Mouse (Mus musculus) hindbrain, embryonic 10.5 days (tissue): ENCODE measurements at regions not wholly inside any gene's neighbourhood (a gene's known extent, or its start where the extent isn't known, plus 50 kb on each side); places are given as distances from the start of the nearest gene placed in this dataset.

Experiments used
- DNase-seq: peaks from one replicate; pipeline ENCODE4 v3.0.0-alpha.2; 2017; ENCODE audit warnings: low spot score
- H3K27ac ChIP-seq: fragments of 300-500 bp; sonication (generic); 2 replicates; pipeline ENCODE4 v1.5.1; 2016; ENCODE audit warnings: mild to moderate bottlenecking, moderate library complexity
- H3K27me3 ChIP-seq: fragments of 300-500 bp; sonication (generic); 2 replicates; pipeline ENCODE4 v1.6.1; 2016; ENCODE audit warnings: mild to moderate bottlenecking; ENCODE audit not compliant: poor library complexity, insufficient read depth, severe bottlenecking
- H3K36me3 ChIP-seq: fragments of 300-500 bp; sonication (generic); 2 replicates; pipeline ENCODE4 v1.6.1; 2016; ENCODE audit warnings: mild to moderate bottlenecking, moderate library complexity
- H3K4me1 ChIP-seq: fragments of 300-500 bp; sonication (generic); replicated peaks from 2 replicates; pipeline ENCODE4 v1.6.1; 2016; ENCODE audit warnings: mild to moderate bottlenecking
- H3K4me3 ChIP-seq: fragments of 300-500 bp; sonication (generic); 2 replicates; pipeline ENCODE4 v1.5.1; 2016; ENCODE audit warnings: mild to moderate bottlenecking, moderate library complexity
- H3K9me3 ChIP-seq: fragments of 300-500 bp; sonication (generic); 2 replicates; pipeline ENCODE4 v1.6.1; 2016; ENCODE audit warnings: mild to moderate bottlenecking, moderate library complexity
- WGBS: fragments of 180-500 bp; shearing (Covaris S2); methylation state at CpG from one replicate; pipeline ENCODE4 v1.1.7; 2016; 5-methylcytosine and 5-hydroxymethylcytosine counted together

GRCm38 (mm10) chr12:6042326-6042725 is 666.8 kb upstream of the Klhl29 start:
- H3K27me3 ChIP-seq, result no peaks in the 10 kb centered on the region
- H3K36me3 ChIP-seq, result no peaks in the 10 kb centered on the region
- DNase-seq, result peak; percentile 25
- 48% methylated on average over 1 of the region's 1 CpGs for WGBS
- H3K27ac ChIP-seq, result no peak overlapping the region
- H3K4me3 ChIP-seq, result no peak overlapping the region
- H3K4me1 ChIP-seq, result peaks cover 6% of the 10 kb centered on the region; the same call in 1 of the 2 replicates
- no peaks in the 10 kb centered on the region for H3K9me3 ChIP-seq

GRCm38 (mm10) chr12:6024111-6024510 is 648.6 kb upstream of the Klhl29 start:
- Histone ChIP-seq H3K4me3 (no peak overlapping the region), H3K36me3 (no peaks in the 10 kb centered on the region), H3K27me3 (no peaks in the 10 kb centered on the region), H3K4me1 (no peaks in the 10 kb centered on the region), H3K27ac (no peak overlapping the region), H3K9me3 (no peaks in the 10 kb centered on the region)
- no peak for DNase-seq
- 84% methylated on average over 3 of the region's 3 CpGs for WGBS

GRCm38 (mm10) chr12:6022490-6022889 is 647.0 kb upstream of the Klhl29 start:
- DNase-seq, result no peak

GRCm38 (mm10) chr12:6000961-6001360 is 625.5 kb upstream of the Klhl29 start:
- Histone ChIP-seq H3K36me3 (no peaks in the 10 kb centered on the region), H3K4me3 (no peak overlapping the region), H3K9me3 (no peaks in the 10 kb centered on the region), H3K27me3 (no peaks in the 10 kb centered on the region), H3K4me1 (peaks cover 4% of the 10 kb centered on the region; the same call in 1 of the 2 replicates), H3K27ac (no peak overlapping the region)
- 82% methylated on average over 3 of the region's 3 CpGs for WGBS
- no peak for DNase-seq

More at GRCm38 (mm10) chr12:6022490-6022889, 647.0 kb upstream of the Klhl29 start:
- Histone ChIP-seq H3K4me1 (no peaks in the 10 kb centered on the region), H3K36me3 (no peaks in the 10 kb centered on the region), H3K9me3 (no peaks in the 10 kb centered on the region), H3K4me3 (no peak overlapping the region), H3K27me3 (no peaks in the 10 kb centered on the region), H3K27ac (no peak overlapping the region)
- 80% methylated on average over 2 of the region's 2 CpGs for WGBS

GRCm38 (mm10) chr12:5997366-5997765 is 621.9 kb upstream of the Klhl29 start:
- Histone ChIP-seq H3K4me1 (peaks cover 4% of the 10 kb centered on the region; the same call in 1 of the 2 replicates), H3K27ac (no peak overlapping the region), H3K9me3 (no peaks in the 10 kb centered on the region), H3K27me3 (no peaks in the 10 kb centered on the region), H3K36me3 (no peaks in the 10 kb centered on the region), H3K4me3 (no peak overlapping the region)
- WGBS, result 89% methylated on average over 5 of the region's 5 CpGs
- DNase-seq, result no peak

- no peaks in the 10 kb centered on the region for H3K27me3 ChIP-seq
- no peak overlapping the region for H3K4me3 ChIP-seq
- H3K4me1 ChIP-seq, result peaks cover 4% of the 10 kb centered on the region; the same call in 1 of the 2 replicates
- H3K36me3 ChIP-seq, result no peaks in the 10 kb centered on the region
- no peaks in the 10 kb centered on the region for H3K9me3 ChIP-seq
- no peak overlapping the region for H3K27ac ChIP-seq
- 67% methylated on average over 6 of the region's 6 CpGs for WGBS
- DNase-seq, result no peak
Observed at GRCm38 (mm10) chr12:5996672-5997071, 621.2 kb upstream of the Klhl29 start.

- Histone ChIP-seq H3K9me3 (no peaks in the 10 kb centered on the region), H3K27ac (no peak overlapping the region), H3K36me3 (no peaks in the 10 kb centered on the region), H3K4me1 (no peaks in the 10 kb centered on the region), H3K4me3 (no peak overlapping the region), H3K27me3 (no peaks in the 10 kb centered on the region)
- WGBS, result 80% methylated on average over 13 of the region's 13 CpGs
- no peak for DNase-seq
Observed at GRCm38 (mm10) chr12:5983937-5984610, 608.6 kb upstream of the Klhl29 start.

GRCm38 (mm10) chr12:5982096-5982495 is 606.6 kb upstream of the Klhl29 start:
- no peak for DNase-seq
- 63% methylated on average over 1 of the region's 1 CpGs for WGBS
- H3K27ac ChIP-seq, result no peak overlapping the region
- no peaks in the 10 kb centered on the region for H3K27me3 ChIP-seq
- H3K9me3 ChIP-seq, result no peaks in the 10 kb centered on the region
- no peak overlapping the region for H3K4me3 ChIP-seq
- H3K4me1 ChIP-seq, result no peaks in the 10 kb centered on the region
- no peaks in the 10 kb centered on the region for H3K36me3 ChIP-seq

GRCm38 (mm10) chr12:5975926-5976325 is 600.4 kb upstream of the Klhl29 start:
- H3K36me3 ChIP-seq, result no peaks in the 10 kb centered on the region
- H3K4me1 ChIP-seq, result no peaks in the 10 kb centered on the region
- H3K4me3 ChIP-seq, result no peak overlapping the region
- no peak for DNase-seq
- no peaks in the 10 kb centered on the region for H3K27me3 ChIP-seq
- H3K27ac ChIP-seq, result no peak overlapping the region
- 87% methylated on average over 4 of the region's 4 CpGs for WGBS
- no peaks in the 10 kb centered on the region for H3K9me3 ChIP-seq

- H3K4me1 ChIP-seq, result no peaks in the 10 kb centered on the region
- 86% methylated on average over 4 of the region's 4 CpGs for WGBS
- no peak for DNase-seq
- no peak overlapping the region for H3K4me3 ChIP-seq
- no peaks in the 10 kb centered on the region for H3K36me3 ChIP-seq
- H3K27me3 ChIP-seq, result no peaks in the 10 kb centered on the region
- no peak overlapping the region for H3K27ac ChIP-seq
- no peaks in the 10 kb centered on the region for H3K9me3 ChIP-seq
Observed at GRCm38 (mm10) chr12:5969556-5969955, 594.1 kb upstream of the Klhl29 start.

- Histone ChIP-seq H3K4me3 (no peak overlapping the region), H3K27ac (no peak overlapping the region), H3K27me3 (no peaks in the 10 kb centered on the region), H3K4me1 (no peaks in the 10 kb centered on the region), H3K36me3 (no peaks in the 10 kb centered on the region), H3K9me3 (no peaks in the 10 kb centered on the region)
- 73% methylated on average over 2 of the region's 2 CpGs for WGBS
- DNase-seq, result no peak
Observed at GRCm38 (mm10) chr12:5956141-5956540, 580.7 kb upstream of the Klhl29 start.

GRCm38 (mm10) chr12:5955564-5955963 is 580.1 kb upstream of the Klhl29 start:
- Histone ChIP-seq H3K4me3 (no peak overlapping the region), H3K27ac (no peak overlapping the region), H3K4me1 (no peaks in the 10 kb centered on the region), H3K27me3 (no peaks in the 10 kb centered on the region), H3K36me3 (no peaks in the 10 kb centered on the region), H3K9me3 (no peaks in the 10 kb centered on the region)
- 63% methylated on average over 5 of the region's 5 CpGs for WGBS
- DNase-seq, result no peak

GRCm38 (mm10) chr12:5943346-5943925 is 568.0 kb upstream of the Klhl29 start:
- H3K27ac ChIP-seq, result no peak overlapping the region
- no peak for DNase-seq
- no peaks in the 10 kb centered on the region for H3K4me1 ChIP-seq
- 94% methylated on average over 11 of the region's 11 CpGs for WGBS
- H3K9me3 ChIP-seq, result no peaks in the 10 kb centered on the region
- no peaks in the 10 kb centered on the region for H3K27me3 ChIP-seq
- no peaks in the 10 kb centered on the region for H3K36me3 ChIP-seq
- no peak overlapping the region for H3K4me3 ChIP-seq
